Mouse (Mus musculus): Measurements from ENCODE around the gene Coil. TPM values are rescaled to one million over a fixed set of nuclear protein-coding genes. Genes with fewer than 3 reads are reported as not detected.

Coil gene
- polyA plus RNA-seq (2015; fragmentation: Nextera tagmentation; extraction: Ambion mirVana), result 16.0 and 16.9 TPM in 2 replicates

- Histone ChIP-seq H3K4me2 (no peak within 1 kb of the TSS), H3K9me3 (no peaks in the 10 kb centered on the region), H3K4me1 (peaks cover 9% of the 10 kb centered on the region), H3K4me3 (no peak within 1 kb of the TSS), H3K9ac (no peak within 1 kb of the TSS), H3K36me3 (no peaks in the 10 kb centered on the region), H3K27me3 (no peaks in the 10 kb centered on the region), H3K27ac (no peak within 1 kb of the TSS)
- WGBS, result 27% methylated on average over 2 of the region's 2 CpGs
- ATAC-seq (ENCODE audit: borderline replicate concordance, extremely low read depth, low FRiP score, low TSS enrichment), result no peak
Observed at GRCm38 (mm10) chr11:88970202-88970732, at the start of gene Coil. Gene Coil, plus strand, starts transcription at chr11:88970252.

GRCm38 (mm10) chr11:88926566-88926965 lies 43.5 kb upstream of the Coil start:
- Histone ChIP-seq H3K4me2 (no peak overlapping the region), H3K4me1 (no peaks in the 10 kb centered on the region), H3K36me3 (peaks cover 39% of the 10 kb centered on the region), H3K27ac (no peak overlapping the region), H3K4me3 (no peak overlapping the region), H3K9ac (no peak overlapping the region), H3K9me3 (no peaks in the 10 kb centered on the region), H3K27me3 (no peaks in the 10 kb centered on the region)
- no peak for ATAC-seq (ENCODE audit: borderline replicate concordance, extremely low read depth, low FRiP score, low TSS enrichment)
- WGBS, result 70% methylated on average over 5 of the region's 5 CpGs

- H3K36me3 ChIP-seq, result peaks cover 30% of the 10 kb centered on the region
- no peak overlapping the region for H3K4me3 ChIP-seq
- no peaks in the 10 kb centered on the region for H3K9me3 ChIP-seq
- no peak overlapping the region for H3K4me2 ChIP-seq
- H3K4me1 ChIP-seq, result no peaks in the 10 kb centered on the region
- no peak overlapping the region for H3K27ac ChIP-seq
- H3K9ac ChIP-seq, result no peak overlapping the region
- H3K27me3 ChIP-seq, result no peaks in the 10 kb centered on the region
- WGBS, result 83% methylated on average over 14 of the region's 14 CpGs
- no peak for ATAC-seq (ENCODE audit: borderline replicate concordance, extremely low read depth, low FRiP score, low TSS enrichment)
Observed at GRCm38 (mm10) chr11:88931692-88932530, 38.1 kb upstream of the Coil start.

GRCm38 (mm10) chr11:88933030-88933429 lies 37.0 kb upstream of the Coil start:
- Histone ChIP-seq H3K27ac (no peak overlapping the region), H3K4me1 (no peaks in the 10 kb centered on the region), H3K36me3 (peaks cover 24% of the 10 kb centered on the region; the same call in 1 of the 2 replicates), H3K9ac (no peak overlapping the region), H3K4me3 (no peak overlapping the region), H3K9me3 (no peaks in the 10 kb centered on the region), H3K27me3 (no peaks in the 10 kb centered on the region), H3K4me2 (no peak overlapping the region)
- WGBS, result 86% methylated on average over 9 of the region's 9 CpGs
- ATAC-seq (ENCODE audit: borderline replicate concordance, extremely low read depth, low FRiP score, low TSS enrichment), result no peak

- 90% methylated on average over 19 of the region's 19 CpGs for WGBS
- Histone ChIP-seq H3K9ac (no peak overlapping the region), H3K36me3 (peaks cover 16% of the 10 kb centered on the region; the same call in 1 of the 2 replicates), H3K4me1 (no peaks in the 10 kb centered on the region), H3K4me2 (no peak overlapping the region), H3K4me3 (no peak overlapping the region), H3K27ac (no peak overlapping the region), H3K9me3 (no peaks in the 10 kb centered on the region), H3K27me3 (no peaks in the 10 kb centered on the region)
- no peak for ATAC-seq (ENCODE audit: borderline replicate concordance, extremely low read depth, low FRiP score, low TSS enrichment)
Observed at GRCm38 (mm10) chr11:88934089-88935000, 35.7 kb upstream of the Coil start.

- WGBS, result 76% methylated on average over 2 of the region's 2 CpGs
Observed at GRCm38 (mm10) chr11:88937886-88938285, 32.2 kb upstream of the Coil start.

GRCm38 (mm10) chr11:88938770-88939169 lies 31.3 kb upstream of the Coil start:
- no peaks in the 10 kb centered on the region for H3K27me3 ChIP-seq
- no peak overlapping the region for H3K27ac ChIP-seq
- H3K4me1 ChIP-seq, result no peaks in the 10 kb centered on the region
- no peak overlapping the region for H3K9ac ChIP-seq
- no peak overlapping the region for H3K4me2 ChIP-seq
- peaks cover 17% of the 10 kb centered on the region; the same call in 1 of the 2 replicates for H3K36me3 ChIP-seq
- no peak for ATAC-seq (ENCODE audit: borderline replicate concordance, extremely low read depth, low FRiP score, low TSS enrichment)
- H3K4me3 ChIP-seq, result no peak overlapping the region
- H3K9me3 ChIP-seq, result no peaks in the 10 kb centered on the region
- 93% methylated on average over 2 of the region's 2 CpGs for WGBS

More at GRCm38 (mm10) chr11:88937886-88938285, 32.2 kb upstream of the Coil start:
- Histone ChIP-seq H3K9me3 (no peaks in the 10 kb centered on the region), H3K4me2 (no peak overlapping the region), H3K4me1 (no peaks in the 10 kb centered on the region), H3K36me3 (peaks cover 17% of the 10 kb centered on the region; the same call in 1 of the 2 replicates), H3K27me3 (no peaks in the 10 kb centered on the region), H3K9ac (no peak overlapping the region), H3K4me3 (no peak overlapping the region), H3K27ac (no peak overlapping the region)
- no peak for ATAC-seq (ENCODE audit: borderline replicate concordance, extremely low read depth, low FRiP score, low TSS enrichment)

- Histone ChIP-seq H3K4me1 (no peaks in the 10 kb centered on the region), H3K36me3 (peaks cover 18% of the 10 kb centered on the region; the same call in 1 of the 2 replicates), H3K27me3 (no peaks in the 10 kb centered on the region), H3K4me2 (no peak overlapping the region), H3K4me3 (no peak overlapping the region), H3K27ac (no peak overlapping the region), H3K9ac (no peak overlapping the region), H3K9me3 (no peaks in the 10 kb centered on the region)
- 90% methylated on average over 4 of the region's 4 CpGs for WGBS
- no peak for ATAC-seq (ENCODE audit: borderline replicate concordance, extremely low read depth, low FRiP score, low TSS enrichment)
Observed at GRCm38 (mm10) chr11:88939634-88940033, 30.4 kb upstream of the Coil start.

- Histone ChIP-seq H3K4me2 (no peak overlapping the region), H3K27me3 (no peaks in the 10 kb centered on the region), H3K36me3 (peaks cover 14% of the 10 kb centered on the region; the same call in 1 of the 2 replicates), H3K9me3 (no peaks in the 10 kb centered on the region), H3K4me1 (no peaks in the 10 kb centered on the region), H3K9ac (no peak overlapping the region), H3K4me3 (no peak overlapping the region), H3K27ac (no peak overlapping the region)
- no peak for ATAC-seq (ENCODE audit: borderline replicate concordance, extremely low read depth, low FRiP score, low TSS enrichment)
- WGBS, result 74% methylated on average over 12 of the region's 12 CpGs
Observed at GRCm38 (mm10) chr11:88941489-88941888, 28.6 kb upstream of the Coil start.

GRCm38 (mm10) chr11:88945971-88946585 lies 24.0 kb upstream of the Coil start:
- ATAC-seq (ENCODE audit: borderline replicate concordance, extremely low read depth, low FRiP score, low TSS enrichment), result no peak
- H3K4me1 ChIP-seq, result no peaks in the 10 kb centered on the region
- H3K36me3 ChIP-seq, result peaks cover 10% of the 10 kb centered on the region; the same call in 1 of the 2 replicates
- no peak overlapping the region for H3K4me3 ChIP-seq
- WGBS, result 74% methylated on average over 7 of the region's 8 CpGs
- no peak overlapping the region for H3K9ac ChIP-seq
- H3K27ac ChIP-seq, result no peak overlapping the region
- no peaks in the 10 kb centered on the region for H3K9me3 ChIP-seq
- no peak overlapping the region for H3K4me2 ChIP-seq
- no peaks in the 10 kb centered on the region for H3K27me3 ChIP-seq

- no peak overlapping the region for H3K4me3 ChIP-seq
- no peak overlapping the region for H3K27ac ChIP-seq
- 0 out of 2 replicates have a peak, but pooled peaks cover 6% of the 10 kb centered on the region for H3K36me3 ChIP-seq
- no peaks in the 10 kb centered on the region for H3K4me1 ChIP-seq
- H3K27me3 ChIP-seq, result no peaks in the 10 kb centered on the region
- WGBS, result 72% methylated on average over 8 of the region's 8 CpGs
- no peak overlapping the region for H3K4me2 ChIP-seq
- ATAC-seq (ENCODE audit: borderline replicate concordance, extremely low read depth, low FRiP score, low TSS enrichment), result no peak
- H3K9me3 ChIP-seq, result no peaks in the 10 kb centered on the region
- H3K9ac ChIP-seq, result no peak overlapping the region
Observed at GRCm38 (mm10) chr11:88948896-88949295, 21.2 kb upstream of the Coil start.
